Mouse (Mus musculus) hindbrain, embryonic 15.5 days (tissue): ENCODE measurements at regions not wholly inside any gene's neighbourhood (a gene's known extent, or its start where the extent isn't known, plus 50 kb on each side); places are given as distances from the start of the nearest gene placed in this dataset.

Source experiments
- ATAC-seq: fragments of 200-750 bp; cut with Nextera tagmentation; 2 replicates; pipeline ENCODE4 v1.8.0; 2017; ENCODE audit warnings: low read depth, moderate number of reproducible peaks, moderate TSS enrichment; ENCODE audit not compliant: low FRiP score
- H3K27ac ChIP-seq: fragments of 300-500 bp; sonication (generic); replicated peaks from 2 replicates; pipeline ENCODE4 v1.5.1; 2015; ENCODE audit warnings: mild to moderate bottlenecking, inconsistent platforms
- H3K27me3 ChIP-seq: fragments of 300-500 bp; sonication (generic); 2 replicates; pipeline ENCODE4 v1.6.1; 2015; ENCODE audit warnings: control low read depth, inconsistent platforms
- H3K36me3 ChIP-seq: fragments of 300-500 bp; sonication (generic); 2 replicates; pipeline ENCODE4 v1.6.1; 2015; ENCODE audit warnings: control low read depth, inconsistent platforms
- H3K4me1 ChIP-seq: fragments of 300-500 bp; sonication (generic); replicated peaks from 2 replicates; pipeline ENCODE4 v1.6.1; 2015; ENCODE audit warnings: control low read depth, inconsistent platforms
- H3K4me2 ChIP-seq: fragments of 300-500 bp; sonication (generic); 2 replicates; pipeline ENCODE4 v1.6.1; 2015; ENCODE audit warnings: moderate library complexity, mild to moderate bottlenecking, inconsistent platforms
- H3K4me3 ChIP-seq: fragments of 300-500 bp; sonication (generic); 2 replicates; pipeline ENCODE4 v1.5.1; 2015; ENCODE audit warnings: mild to moderate bottlenecking, inconsistent platforms
- H3K9ac ChIP-seq: fragments of 300-500 bp; sonication (generic); 2 replicates; pipeline ENCODE4 v1.6.1; 2015; ENCODE audit warnings: inconsistent platforms
- H3K9me3 ChIP-seq: fragments of 300-500 bp; sonication (generic); 2 replicates; pipeline ENCODE4 v1.6.1; 2016; ENCODE audit warnings: control low read depth, inconsistent platforms
- WGBS: fragments of 180-500 bp; shearing (Covaris S2); methylation state at CpG from one replicate; pipeline ENCODE4 v1.1.7; 2015; 5-methylcytosine and 5-hydroxymethylcytosine counted together

- H3K4me3 ChIP-seq: no peak overlapping the region
- no peak for ATAC-seq
- no peak overlapping the region for H3K27ac ChIP-seq
- no peaks in the 10 kb centered on the region for H3K36me3 ChIP-seq
- 80% methylated on average over 11 of the region's 11 CpGs for WGBS
- no peaks in the 10 kb centered on the region for H3K27me3 ChIP-seq
- no peak overlapping the region for H3K9ac ChIP-seq
- H3K4me2 ChIP-seq: no peak overlapping the region
- no peaks in the 10 kb centered on the region for H3K9me3 ChIP-seq
- peaks cover 10% of the 10 kb centered on the region for H3K4me1 ChIP-seq
Measured at GRCm38 (mm10) chr3:149179486-149180116, 189.2 kb upstream of the Adgrl2 start.

- Histone ChIP-seq H3K27me3 (no peaks in the 10 kb centered on the region), H3K4me3 (no peak overlapping the region), H3K27ac (no peak overlapping the region), H3K4me1 (peaks cover 6% of the 10 kb centered on the region), H3K36me3 (no peaks in the 10 kb centered on the region), H3K9ac (no peak overlapping the region), H3K9me3 (no peaks in the 10 kb centered on the region), H3K4me2 (no peak overlapping the region)
- 94% methylated on average over 3 of the region's 3 CpGs for WGBS
- ATAC-seq: no peak
Measured at GRCm38 (mm10) chr3:149178891-149179290, 188.5 kb upstream of the Adgrl2 start.

GRCm38 (mm10) chr3:149174689-149175390, 184.5 kb upstream of the Adgrl2 start:
- Histone ChIP-seq H3K9ac (no peak overlapping the region), H3K36me3 (no peaks in the 10 kb centered on the region), H3K27ac (no peak overlapping the region), H3K27me3 (no peaks in the 10 kb centered on the region), H3K4me1 (peaks cover 6% of the 10 kb centered on the region; the same call in 1 of the 2 replicates), H3K4me3 (no peak overlapping the region), H3K9me3 (no peaks in the 10 kb centered on the region), H3K4me2 (no peak overlapping the region)
- 67% methylated on average over 11 of the region's 11 CpGs for WGBS
- ATAC-seq: peak; percentile 63; the same call in 1 of the 2 replicates

- Histone ChIP-seq H3K27ac (no peak overlapping the region), H3K9me3 (no peaks in the 10 kb centered on the region), H3K27me3 (no peaks in the 10 kb centered on the region), H3K36me3 (no peaks in the 10 kb centered on the region), H3K4me1 (peaks cover 6% of the 10 kb centered on the region; the same call in 1 of the 2 replicates), H3K4me2 (no peak overlapping the region), H3K9ac (no peak overlapping the region), H3K4me3 (no peak overlapping the region)
- ATAC-seq: no peak
- 47% methylated on average over 10 of the region's 10 CpGs for WGBS
Measured at GRCm38 (mm10) chr3:149173537-149173936, 183.2 kb upstream of the Adgrl2 start.

- ATAC-seq: no peak
- Histone ChIP-seq H3K9ac (no peak overlapping the region), H3K4me2 (no peak overlapping the region), H3K4me1 (peaks cover 6% of the 10 kb centered on the region; the same call in 1 of the 2 replicates), H3K27me3 (no peaks in the 10 kb centered on the region), H3K9me3 (no peaks in the 10 kb centered on the region), H3K27ac (no peak overlapping the region), H3K4me3 (no peak overlapping the region), H3K36me3 (no peaks in the 10 kb centered on the region)
- WGBS: 88% methylated on average over 4 of the region's 4 CpGs
Measured at GRCm38 (mm10) chr3:149171766-149172165, 181.4 kb upstream of the Adgrl2 start.

GRCm38 (mm10) chr3:149170191-149170590, 179.8 kb upstream of the Adgrl2 start:
- Histone ChIP-seq H3K36me3 (no peaks in the 10 kb centered on the region), H3K4me1 (peaks cover 4% of the 10 kb centered on the region; the same call in 1 of the 2 replicates), H3K9ac (no peak overlapping the region), H3K27me3 (no peaks in the 10 kb centered on the region), H3K27ac (no peak overlapping the region), H3K4me3 (no peak overlapping the region), H3K9me3 (no peaks in the 10 kb centered on the region), H3K4me2 (no peak overlapping the region)
- ATAC-seq: no peak
- 86% methylated on average over 7 of the region's 7 CpGs for WGBS

- Histone ChIP-seq H3K4me2 (no peak overlapping the region), H3K4me3 (no peak overlapping the region), H3K4me1 (no peaks in the 10 kb centered on the region; the same call in 1 of the 2 replicates), H3K9ac (no peak overlapping the region), H3K36me3 (no peaks in the 10 kb centered on the region), H3K27ac (no peak overlapping the region), H3K9me3 (no peaks in the 10 kb centered on the region), H3K27me3 (no peaks in the 10 kb centered on the region)
- ATAC-seq: no peak
- 70% methylated on average over 12 of the region's 12 CpGs for WGBS
Measured at GRCm38 (mm10) chr3:149169442-149169841, 179.1 kb upstream of the Adgrl2 start.

GRCm38 (mm10) chr3:149167997-149168396, 177.6 kb upstream of the Adgrl2 start:
- H3K27ac ChIP-seq: no peak overlapping the region
- H3K4me1 ChIP-seq: no peaks in the 10 kb centered on the region
- no peak overlapping the region for H3K4me3 ChIP-seq
- H3K4me2 ChIP-seq: no peak overlapping the region
- H3K9ac ChIP-seq: no peak overlapping the region
- H3K27me3 ChIP-seq: no peaks in the 10 kb centered on the region
- H3K36me3 ChIP-seq: no peaks in the 10 kb centered on the region
- no peaks in the 10 kb centered on the region for H3K9me3 ChIP-seq
- whole genome bisulfite sequencing: 62% methylated on average over 3 of the region's 3 CpGs
- ATAC-seq: no peak

- H3K9ac ChIP-seq: no peak overlapping the region
- H3K4me3 ChIP-seq: no peak overlapping the region
- no peaks in the 10 kb centered on the region for H3K27me3 ChIP-seq
- H3K36me3 ChIP-seq: no peaks in the 10 kb centered on the region
- no peaks in the 10 kb centered on the region for H3K4me1 ChIP-seq
- no peak for ATAC-seq
- no peak overlapping the region for H3K4me2 ChIP-seq
- WGBS: 79% methylated on average over 4 of the region's 4 CpGs
- H3K27ac ChIP-seq: no peak overlapping the region
- no peaks in the 10 kb centered on the region for H3K9me3 ChIP-seq
Measured at GRCm38 (mm10) chr3:149164804-149165203, 174.4 kb upstream of the Adgrl2 start.

- Histone ChIP-seq H3K4me3 (no peak overlapping the region), H3K9me3 (no peaks in the 10 kb centered on the region), H3K9ac (no peak overlapping the region), H3K4me2 (no peak overlapping the region), H3K4me1 (no peaks in the 10 kb centered on the region), H3K27me3 (no peaks in the 10 kb centered on the region), H3K36me3 (no peaks in the 10 kb centered on the region), H3K27ac (no peak overlapping the region)
- ATAC-seq: no peak
- WGBS: 88% methylated on average over 6 of the region's 6 CpGs
Measured at GRCm38 (mm10) chr3:149163591-149163990, 173.2 kb upstream of the Adgrl2 start.

GRCm38 (mm10) chr3:149160833-149161232, 170.5 kb upstream of the Adgrl2 start:
- 94% methylated on average over 11 of the region's 11 CpGs for WGBS
- Histone ChIP-seq H3K27me3 (no peaks in the 10 kb centered on the region), H3K4me1 (no peaks in the 10 kb centered on the region), H3K4me3 (no peak overlapping the region), H3K36me3 (no peaks in the 10 kb centered on the region), H3K27ac (no peak overlapping the region), H3K4me2 (no peak overlapping the region), H3K9ac (no peak overlapping the region), H3K9me3 (no peaks in the 10 kb centered on the region)
- no peak for ATAC-seq

GRCm38 (mm10) chr3:149157381-149157780, 167.0 kb upstream of the Adgrl2 start:
- 93% methylated on average over 8 of the region's 8 CpGs for WGBS
- H3K4me2 ChIP-seq: no peak overlapping the region

More at GRCm38 (mm10) chr3:149157381-149157780, 167.0 kb upstream of the Adgrl2 start:
- Histone ChIP-seq H3K4me1 (no peaks in the 10 kb centered on the region), H3K27ac (no peak overlapping the region), H3K36me3 (no peaks in the 10 kb centered on the region), H3K9ac (no peak overlapping the region), H3K9me3 (no peaks in the 10 kb centered on the region), H3K27me3 (no peaks in the 10 kb centered on the region), H3K4me3 (no peak overlapping the region)
- ATAC-seq: no peak
